Mouse (Mus musculus): ENCODE results near the gene Robo1.

The Robo1 gene

DNA sequence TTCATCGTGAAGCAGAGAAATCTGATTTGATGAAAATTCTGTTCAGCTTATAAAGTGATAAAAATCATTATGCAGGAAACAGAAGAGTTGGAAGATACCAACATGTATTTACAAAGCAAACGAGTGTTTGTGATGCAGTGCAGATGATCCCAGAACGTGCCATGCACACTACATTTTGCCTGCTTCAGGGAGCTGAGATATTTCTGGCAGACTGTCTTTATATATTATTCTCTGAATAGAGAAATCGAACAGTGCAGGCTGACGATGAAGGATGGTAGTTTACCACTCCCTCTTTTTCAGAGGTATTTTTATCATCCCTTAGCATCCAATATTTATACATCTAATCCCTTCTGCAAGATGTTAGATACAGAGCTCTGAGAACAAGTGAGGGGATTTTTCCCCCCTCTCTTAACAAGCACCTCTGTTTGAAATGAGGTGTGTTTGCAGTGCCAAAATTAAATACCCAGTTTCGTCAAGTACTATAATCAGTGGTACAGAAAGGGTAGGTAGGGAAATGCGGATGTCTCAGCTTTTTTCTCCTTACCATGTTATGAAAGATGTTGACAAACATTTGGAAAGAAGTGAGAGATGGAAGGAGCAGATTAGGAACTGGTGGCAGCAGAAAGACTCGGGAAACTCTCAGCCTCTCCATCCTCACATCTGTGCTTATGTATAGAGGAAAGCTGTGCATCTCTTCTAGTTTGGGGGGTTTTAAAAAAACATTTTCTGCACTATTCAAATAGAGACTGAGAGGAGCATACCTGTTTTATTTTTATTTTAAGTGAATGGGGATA, at the start of gene Robo1:
TSS of gene Robo1 (plus strand) at position 770 of the 794 bp plus-strand sequence.
- no peak for DNase-seq (ENCODE audit: low spot score in 2 of 2)

GRCm38 (mm10) chr16:72267839-72268238, 40.3 kb upstream of the Robo1 start:
- no peak for DNase-seq (ENCODE audit: low spot score in 2 of 2)

DNA sequence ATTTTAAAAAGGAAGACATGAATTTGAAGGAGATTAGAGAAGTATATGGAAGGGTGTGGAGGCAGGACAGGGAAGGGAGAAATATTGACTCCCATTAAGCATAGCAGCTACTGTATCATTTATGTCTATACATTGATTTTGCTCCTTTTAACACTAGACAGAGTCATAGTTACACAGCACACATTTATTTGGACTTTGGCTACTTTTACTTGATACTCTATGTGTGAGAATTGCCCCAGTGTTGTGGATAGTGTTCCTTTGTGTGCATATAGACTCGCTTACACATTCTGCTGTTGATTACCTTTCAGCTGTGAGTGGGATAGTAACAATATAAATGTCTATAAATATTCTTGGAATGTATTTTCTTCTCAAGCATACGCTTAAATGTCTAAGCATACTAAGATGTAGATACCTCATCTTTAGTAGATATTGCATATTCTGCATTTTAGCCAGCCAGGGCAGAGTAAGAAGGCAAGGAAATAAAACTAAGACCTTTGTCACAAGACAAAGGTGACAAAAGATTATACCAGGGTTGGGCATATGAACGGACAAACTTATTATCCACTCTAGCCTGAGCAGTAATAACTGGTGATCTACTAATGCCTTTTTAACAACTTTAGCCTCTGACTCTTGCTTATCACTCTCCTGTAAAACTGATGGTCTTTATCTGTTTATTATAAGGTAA, 31.6 kb upstream of the Robo1 start:
- DNase-seq (ENCODE audit: low spot score in 2 of 2) = no peak

- no peak for DNase-seq (ENCODE audit: low spot score in 2 of 2)
Measured at GRCm38 (mm10) chr16:72308331-72308668, 194 bp downstream of the Robo1 start.

GRCm38 (mm10) chr16:72327321-72327720, 19.2 kb downstream of the Robo1 start:
- DNase-seq (ENCODE audit: low spot score in 2 of 2) = no peak

DNA sequence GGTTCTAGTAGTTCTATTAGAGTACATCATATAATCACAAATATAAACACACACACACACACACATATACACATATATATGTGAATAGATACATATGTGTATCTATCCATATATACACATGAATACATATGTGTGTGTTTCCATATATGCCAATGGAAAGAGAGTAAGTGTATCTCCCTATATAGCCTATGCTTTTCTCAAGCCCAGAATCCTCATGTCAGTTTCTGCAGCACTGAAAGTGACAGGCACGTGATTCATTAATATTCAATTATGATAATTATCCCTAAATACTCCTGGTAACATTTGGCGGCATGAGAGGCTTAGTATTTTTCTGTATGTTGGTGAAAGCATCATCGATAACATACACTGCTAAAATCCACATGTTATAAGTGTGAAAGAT, 20.5 kb downstream of the Robo1 start:
- no peak for DNase-seq (ENCODE audit: low spot score in 2 of 2)

DNA sequence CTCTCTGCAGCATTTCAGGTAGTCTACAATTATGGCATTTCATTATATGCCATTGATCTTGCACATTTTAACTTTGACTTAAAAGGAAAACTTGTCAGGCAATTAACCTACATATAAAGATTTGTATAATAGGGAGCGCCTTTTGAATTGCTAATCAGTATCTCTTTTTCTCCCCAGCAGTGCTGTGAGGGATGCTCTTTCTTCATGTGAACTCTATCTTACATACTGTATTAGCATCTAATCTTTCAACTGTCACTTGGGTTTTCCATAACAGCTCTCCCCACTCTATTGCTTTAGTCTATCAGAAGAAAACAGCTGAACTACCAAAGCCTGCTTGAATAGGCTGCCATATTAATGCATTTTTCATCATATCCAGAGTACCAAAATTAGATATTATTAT, 29.7 kb downstream of the Robo1 start:
- DNase-seq (ENCODE audit: low spot score in 2 of 2) = no peak

GRCm38 (mm10) chr16:72350422-72350821, 42.3 kb downstream of the Robo1 start:
- no peak for DNase-seq (ENCODE audit: low spot score in 2 of 2)

GRCm38 (mm10) chr16:72356515-72357357, 48.6 kb downstream of the Robo1 start:
- DNase-seq (ENCODE audit: low spot score in 2 of 2) = no peak

DNA sequence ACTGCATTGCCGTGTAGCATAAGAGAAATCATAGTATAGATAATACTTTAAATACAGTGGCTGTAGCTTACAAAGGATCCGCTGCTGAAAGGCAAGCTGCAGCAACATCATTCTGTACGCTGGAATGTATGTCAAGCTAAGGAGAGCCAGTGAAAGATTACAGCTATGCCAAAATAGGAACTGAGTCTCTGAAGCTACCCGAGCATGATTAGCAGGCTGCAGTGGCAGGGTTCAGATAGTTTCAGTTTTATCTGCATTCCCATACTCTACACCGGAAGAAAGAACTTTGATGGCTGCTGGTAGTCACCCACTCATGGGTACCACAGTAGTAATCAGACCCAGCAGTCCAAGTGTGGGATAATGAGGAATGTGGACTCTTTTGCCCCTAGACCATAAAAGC, 68.8 kb downstream of the Robo1 start:
- DNase-seq (ENCODE audit: low spot score in 2 of 2) = no peak

DNA sequence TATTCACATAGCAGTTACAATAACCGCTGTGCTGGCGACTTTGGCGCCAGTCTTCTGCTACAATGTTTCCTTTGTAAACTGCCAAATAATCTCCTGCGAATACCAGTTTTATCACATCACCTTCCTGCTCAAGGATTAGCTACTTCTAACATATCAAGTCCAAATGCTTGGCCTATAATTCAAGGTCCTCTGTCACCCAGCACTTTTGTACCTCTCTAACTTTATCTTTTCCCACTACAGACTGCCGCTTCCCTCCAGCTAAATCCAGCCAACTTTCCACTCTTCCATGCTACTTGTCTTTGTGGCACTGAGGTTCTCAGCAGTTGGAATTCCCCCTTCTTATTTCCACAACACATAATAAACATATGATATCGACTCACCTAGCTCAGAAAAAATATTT, 73.7 kb downstream of the Robo1 start:
- peak; percentile 1 to 2 for DNase-seq (ENCODE audit: low spot score in 2 of 2)

GRCm38 (mm10) chr16:72383566-72383965, 75.5 kb downstream of the Robo1 start:
- no peak for DNase-seq (ENCODE audit: low spot score in 2 of 2)

DNA sequence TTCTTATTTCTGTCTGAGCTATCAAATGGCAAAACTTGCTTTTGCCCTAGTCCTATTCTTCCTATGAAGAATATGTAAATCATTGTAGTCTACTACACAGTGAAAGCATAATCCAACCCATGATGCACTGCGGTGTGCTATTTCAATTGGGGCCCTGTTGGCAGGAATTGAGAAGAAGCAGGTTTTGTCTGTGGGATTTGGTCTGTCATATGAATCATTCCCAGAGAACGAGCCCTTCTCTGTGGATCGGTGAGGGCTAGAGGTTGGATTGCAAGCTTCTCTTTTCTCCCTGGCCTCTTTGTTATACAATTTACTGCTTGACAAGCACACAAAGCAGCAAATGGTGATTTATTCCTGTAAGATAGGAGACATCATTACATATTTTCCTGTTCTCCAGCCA, 85.4 kb downstream of the Robo1 start:
- DNase-seq (ENCODE audit: low spot score in 2 of 2) = no peak

GRCm38 (mm10) chr16:72398811-72399210, 90.7 kb downstream of the Robo1 start:
- no peak for DNase-seq (ENCODE audit: low spot score in 2 of 2)

- DNase-seq (ENCODE audit: low spot score in 2 of 2) = no peak
Measured at GRCm38 (mm10) chr16:72402381-72402780, 94.3 kb downstream of the Robo1 start.

- DNase-seq (ENCODE audit: low spot score in 2 of 2) = no peak
Measured at GRCm38 (mm10) chr16:72409820-72410219, 101.7 kb downstream of the Robo1 start.

- DNase-seq (ENCODE audit: low spot score in 2 of 2) = no peak
Measured at GRCm38 (mm10) chr16:72411669-72412270, 103.7 kb downstream of the Robo1 start.

DNA sequence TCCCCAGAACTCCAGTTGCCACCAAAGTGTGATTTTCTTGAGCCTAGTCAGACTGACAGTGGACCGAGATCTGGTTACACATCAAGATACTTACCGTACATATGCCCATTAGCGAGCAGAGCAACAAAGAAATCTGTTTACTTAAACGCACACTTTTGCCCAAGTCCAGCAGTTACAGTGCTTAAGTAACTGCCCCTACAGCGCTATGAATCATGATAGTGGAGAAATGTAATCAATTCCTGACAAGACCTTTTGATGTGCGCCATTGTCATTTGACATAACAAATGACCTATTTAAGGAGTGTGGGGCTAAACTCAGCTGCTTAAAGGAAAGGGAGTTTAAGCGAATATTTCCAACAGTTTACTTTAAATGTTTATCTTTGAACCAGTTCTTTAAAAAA, 104.8 kb downstream of the Robo1 start:
- no peak for DNase-seq (ENCODE audit: low spot score in 2 of 2)

- DNase-seq (ENCODE audit: low spot score in 2 of 2) = no peak
Measured at GRCm38 (mm10) chr16:72419328-72420066, 111.4 kb downstream of the Robo1 start.

DNA sequence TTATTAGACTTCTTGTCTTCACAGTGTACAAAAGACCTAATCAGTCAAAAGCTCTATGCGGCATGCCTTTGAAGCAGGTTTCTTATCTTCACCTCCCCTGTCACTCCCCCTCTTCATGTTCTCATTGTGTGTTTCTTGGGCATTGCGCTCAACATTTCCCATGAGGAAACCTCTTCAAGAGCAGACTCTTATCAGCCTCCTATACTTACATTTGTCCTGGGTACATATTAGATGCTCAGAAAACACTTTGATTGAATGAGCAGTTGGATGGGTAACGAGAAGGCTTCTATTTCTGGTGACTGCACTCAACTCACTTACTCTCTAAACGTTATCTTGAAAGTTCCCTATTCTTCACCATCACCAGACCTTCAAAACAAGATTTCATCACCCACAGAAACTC, 114.3 kb downstream of the Robo1 start:
- DNase-seq (ENCODE audit: low spot score in 2 of 2) = no peak

GRCm38 (mm10) chr16:72434396-72434795, 126.3 kb downstream of the Robo1 start:
- no peak for DNase-seq (ENCODE audit: low spot score in 2 of 2)
